Mouse (Mus musculus): ENCODE results near the gene Amd1.

Amd1 gene

GRCm38 (mm10) chr10:40302140-40302985 is at the start of gene Amd1:
Gene Amd1, minus strand, starts transcription at chr10:40302186.
- DNase-seq, result peak; percentile 100

- no peak for DNase-seq
These were observed 49.2 kb upstream of the Amd1 start for GRCm38 (mm10) chr10:40351156-40351555.

GRCm38 (mm10) chr10:40350245-40350932 is 48.4 kb upstream of the Amd1 start:
- no peak for DNase-seq

- DNase-seq, result peak; percentile 80
These were observed 47.7 kb upstream of the Amd1 start for GRCm38 (mm10) chr10:40349631-40350177.

GRCm38 (mm10) chr10:40348566-40349536 is 46.9 kb upstream of the Amd1 start:
- peak; percentile 97 for DNase-seq

GRCm38 (mm10) chr10:40347461-40347954 is 45.5 kb upstream of the Amd1 start:
- no peak for DNase-seq

GRCm38 (mm10) chr10:40346776-40347403 is 44.9 kb upstream of the Amd1 start:
- DNase-seq, result no peak

- no peak for DNase-seq
These were observed 40.0 kb upstream of the Amd1 start for GRCm38 (mm10) chr10:40342036-40342435.

GRCm38 (mm10) chr10:40339351-40339964 is 37.5 kb upstream of the Amd1 start, which contains the start of gene Cdk19:
Gene Cdk19, plus strand, starts transcription at chr10:40339564.
- no peak for DNase-seq

- DNase-seq, result no peak
These were observed 30.9 kb upstream of the Amd1 start for GRCm38 (mm10) chr10:40332864-40333263.

- no peak for DNase-seq
These were observed 28.3 kb upstream of the Amd1 start for GRCm38 (mm10) chr10:40330262-40330661.

- no peak for DNase-seq
These were observed 26.1 kb upstream of the Amd1 start for GRCm38 (mm10) chr10:40328004-40328551.

- no peak for DNase-seq
These were observed 18.3 kb upstream of the Amd1 start for GRCm38 (mm10) chr10:40320306-40320705.

- no peak for DNase-seq
These were observed 15.0 kb upstream of the Amd1 start for GRCm38 (mm10) chr10:40316841-40317585.

GRCm38 (mm10) chr10:40312781-40313180 is 10.8 kb upstream of the Amd1 start:
- DNase-seq, result no peak

GRCm38 (mm10) chr10:40309884-40310635 is 8.1 kb upstream of the Amd1 start:
- peak; percentile 23 for DNase-seq

GRCm38 (mm10) chr10:40307826-40308583 is 6.0 kb upstream of the Amd1 start:
- DNase-seq, result no peak

GRCm38 (mm10) chr10:40305989-40306388 is 4.0 kb upstream of the Amd1 start:
- peak; percentile 20 for DNase-seq

All from thymus, postnatal 14 days (tissue).